Mouse (Mus musculus) adrenal gland, postnatal 25 days (tissue): Measurements from ENCODE around the gene Spem1. TPM values are rescaled to one million over a fixed set of nuclear protein-coding genes. Genes with fewer than 3 reads are reported as not detected.

Source experiments
- DNase-seq: peaks from one replicate; pipeline ENCODE4 v3.0.0; 2021; ENCODE audit warnings: mixed read lengths
- total RNA-seq: library from RNA; stranded (reverse); gene quantifications from 2 replicates; pipeline ENCODE4 v1.2.3, GENCODE M21; 2021

Gene Spem1
- total RNA-seq, 1 experiment from 2014 or later, result not detected

DNA sequence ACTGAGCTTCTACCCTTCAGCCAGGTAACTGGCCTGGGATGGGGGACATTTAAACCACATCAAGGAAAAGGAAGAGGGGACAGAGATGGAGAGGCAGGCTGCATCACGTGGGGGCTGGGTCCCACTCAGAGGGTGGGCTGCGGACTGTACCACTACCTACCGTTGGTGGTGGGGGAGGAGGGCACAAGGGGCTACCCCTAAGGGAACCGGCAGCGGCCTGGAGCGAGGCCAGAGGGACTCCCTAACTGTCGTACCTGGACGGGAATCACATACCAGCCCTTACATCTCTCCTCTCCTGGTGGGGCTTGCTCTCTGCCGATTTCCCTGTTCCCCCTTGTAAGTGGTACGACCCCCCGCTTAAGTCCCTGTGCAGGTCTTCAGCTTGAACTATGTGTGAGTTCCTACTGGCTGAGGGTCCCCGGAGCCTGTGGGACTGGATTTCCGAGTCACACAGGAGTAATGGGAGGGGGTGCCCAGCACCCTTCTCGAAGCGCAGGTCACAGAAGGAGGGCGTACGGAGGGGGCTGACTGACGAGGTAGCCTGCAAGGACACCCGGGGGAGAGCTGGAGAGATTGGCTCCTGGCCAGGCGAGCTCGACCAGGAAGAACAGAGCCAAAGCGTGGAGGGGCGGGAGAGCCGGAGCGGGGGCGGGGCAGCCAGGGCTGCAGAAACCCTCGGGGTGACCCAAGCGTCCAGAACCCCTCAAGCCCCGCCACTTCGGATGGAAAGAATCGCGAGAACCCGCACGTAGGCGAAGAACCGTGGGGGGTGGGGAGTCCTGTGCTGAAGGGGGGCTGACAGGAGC, 21.4 kb downstream of the Spem1 start:
- peak; percentile 67 for DNase-seq

DNA sequence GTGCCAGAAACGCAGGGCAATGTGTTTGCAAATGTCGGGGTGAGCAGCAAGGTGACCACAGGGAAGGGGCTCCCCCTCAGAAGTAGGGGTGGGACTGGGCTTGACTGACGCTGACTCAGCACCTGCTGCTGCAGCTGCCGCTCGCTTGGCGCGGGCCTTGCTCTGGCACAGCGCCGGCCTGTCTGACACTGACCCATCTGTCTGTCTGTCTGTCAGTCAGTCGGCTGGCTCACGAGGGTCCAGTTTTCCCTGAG, 21.9 kb downstream of the Spem1 start:
- peak; percentile 41 for DNase-seq

DNA sequence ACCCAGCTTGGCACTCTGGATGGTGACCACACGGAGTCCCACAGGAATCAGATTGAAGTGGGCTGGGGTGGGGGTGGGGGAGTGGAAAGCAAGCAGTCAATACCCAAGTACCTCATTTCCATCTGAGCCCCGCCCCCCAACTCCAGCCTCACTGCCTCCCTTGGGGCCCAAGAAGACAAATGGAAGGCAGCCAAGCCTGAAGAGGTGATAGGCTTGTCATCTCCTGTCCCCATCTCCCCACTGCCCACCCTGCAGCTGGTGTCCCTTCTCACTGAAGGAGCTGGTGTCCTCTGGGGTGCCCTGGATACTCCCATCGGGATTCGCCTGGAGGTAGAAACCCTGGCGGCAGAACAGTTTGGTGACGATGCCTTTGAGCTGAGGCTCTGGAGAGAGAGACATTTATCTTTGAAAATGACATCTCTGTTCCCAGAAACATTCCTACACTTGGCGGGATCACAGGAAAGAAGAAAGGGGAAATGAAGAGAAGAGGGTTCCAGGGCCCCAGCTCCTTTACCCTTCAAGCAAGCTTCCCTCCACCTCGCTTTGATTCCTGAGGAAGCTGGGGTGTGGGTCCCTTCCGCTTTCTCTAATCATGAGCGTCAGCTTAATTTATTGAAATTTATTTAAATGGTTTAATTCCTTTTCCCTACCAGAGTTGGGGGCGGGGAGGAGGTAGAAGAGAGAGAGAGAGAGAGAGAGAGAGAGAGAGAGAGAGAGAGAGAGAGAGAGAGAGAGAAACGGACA, 22.4 kb downstream of the Spem1 start:
- DNase-seq, result no peak

DNA sequence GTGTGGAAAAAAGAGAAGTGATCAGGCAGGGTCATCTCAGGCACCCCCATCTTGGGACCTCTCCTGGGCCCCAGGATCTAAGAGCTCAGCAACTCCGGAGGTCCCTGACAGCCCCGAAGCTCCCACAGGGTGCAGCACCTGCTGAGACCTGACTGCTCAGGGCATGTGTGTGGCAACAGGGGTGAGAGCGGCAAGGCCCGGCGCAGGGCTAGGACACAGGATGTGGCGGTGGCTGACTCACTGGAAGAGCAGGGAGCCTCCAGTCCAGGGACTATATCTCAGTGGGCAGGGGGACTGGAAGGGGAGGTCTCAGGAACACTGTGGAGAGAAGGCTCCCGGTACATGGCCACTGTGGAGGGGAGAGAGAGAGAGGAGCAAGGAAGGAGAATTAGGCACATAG, 24.1 kb downstream of the Spem1 start:
- DNase-seq, result no peak

DNA sequence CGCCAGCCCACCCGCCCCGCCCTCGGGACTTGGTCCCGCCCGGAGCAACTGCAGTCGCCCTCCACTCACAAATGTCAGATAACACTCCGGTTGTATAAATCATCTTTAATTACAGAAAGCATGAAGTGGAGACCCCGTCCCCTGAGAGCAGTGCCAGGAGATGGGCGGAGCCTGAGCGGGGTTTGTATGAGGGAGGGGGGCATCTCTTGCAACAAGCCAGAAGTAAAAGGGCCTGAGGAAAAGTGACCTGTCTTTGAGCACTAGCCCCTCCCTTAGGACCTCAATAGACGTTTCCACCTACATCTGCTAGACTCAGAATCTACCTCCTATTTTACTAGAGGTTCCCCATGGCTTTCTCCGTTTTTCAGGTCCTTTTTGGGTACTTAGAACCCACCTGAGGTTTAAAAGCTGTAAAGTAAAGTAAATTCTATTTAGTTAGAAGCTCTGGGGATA, 26.0 kb downstream of the Spem1 start:
- DNase-seq, result no peak

DNA sequence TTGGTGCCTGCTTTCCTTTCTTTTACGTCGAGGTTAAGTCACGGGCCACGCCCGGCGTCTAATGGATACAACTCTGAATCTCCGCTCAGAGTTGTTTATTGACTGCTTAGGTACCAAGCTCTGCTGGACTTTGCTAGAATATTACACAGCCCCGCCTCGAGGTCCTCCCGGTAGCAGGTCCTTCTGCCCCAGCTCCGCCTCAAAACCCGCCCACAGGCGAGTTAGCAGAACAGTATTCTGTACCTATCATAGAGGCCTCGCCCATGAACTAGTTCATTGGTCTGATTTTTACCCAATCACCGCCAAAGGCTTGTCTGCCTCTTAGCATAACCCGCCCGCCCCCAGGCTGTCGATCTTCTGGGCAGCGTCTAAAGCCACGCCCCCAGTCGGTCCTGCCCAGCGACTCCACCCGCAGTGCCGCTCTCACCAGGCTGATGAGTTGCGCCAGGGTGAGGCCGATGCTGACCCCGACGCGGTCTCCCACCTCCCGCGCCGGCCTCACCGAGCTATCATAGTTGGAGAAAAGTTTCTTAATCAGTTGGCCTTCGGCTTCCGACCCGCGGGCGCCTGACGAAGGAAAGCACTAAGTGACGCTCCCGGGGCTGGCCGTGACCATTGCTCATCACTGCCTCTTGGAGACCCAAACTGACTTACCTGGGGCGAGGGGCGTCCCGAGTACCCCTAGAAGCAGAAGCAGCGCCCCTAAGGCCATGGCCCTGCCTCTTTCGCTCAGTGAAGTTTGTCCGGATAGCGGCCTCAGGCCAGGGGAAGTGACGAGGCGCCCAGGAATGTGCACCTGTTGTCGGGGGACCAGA, 26.6 kb downstream of the Spem1 start, which contains the start of gene Chrnb1:
Chrnb1 (minus strand) TSS at position 776 of the 815 bp plus-strand sequence.
- DNase-seq, result peak; percentile 93

DNA sequence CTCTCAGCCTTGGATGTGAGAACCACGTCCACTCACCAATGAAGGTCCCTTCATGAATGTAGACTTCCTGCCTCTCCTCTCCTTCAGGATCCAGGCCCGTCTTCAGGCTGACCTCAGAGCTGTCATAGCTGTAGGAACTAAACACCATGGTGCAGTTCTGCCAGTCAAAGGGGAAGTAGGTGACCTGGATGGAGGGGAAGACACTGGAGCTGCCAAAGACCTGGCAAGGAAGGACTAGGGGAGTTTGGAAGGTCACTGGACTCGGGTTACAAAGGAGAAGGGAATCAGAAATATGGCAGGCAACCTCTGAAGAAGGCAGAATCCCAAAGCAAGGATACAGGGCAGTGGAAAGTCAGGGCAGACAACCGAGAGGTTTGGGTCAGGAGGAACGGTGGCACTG, 28.6 kb downstream of the Spem1 start:
- no peak for DNase-seq

DNA sequence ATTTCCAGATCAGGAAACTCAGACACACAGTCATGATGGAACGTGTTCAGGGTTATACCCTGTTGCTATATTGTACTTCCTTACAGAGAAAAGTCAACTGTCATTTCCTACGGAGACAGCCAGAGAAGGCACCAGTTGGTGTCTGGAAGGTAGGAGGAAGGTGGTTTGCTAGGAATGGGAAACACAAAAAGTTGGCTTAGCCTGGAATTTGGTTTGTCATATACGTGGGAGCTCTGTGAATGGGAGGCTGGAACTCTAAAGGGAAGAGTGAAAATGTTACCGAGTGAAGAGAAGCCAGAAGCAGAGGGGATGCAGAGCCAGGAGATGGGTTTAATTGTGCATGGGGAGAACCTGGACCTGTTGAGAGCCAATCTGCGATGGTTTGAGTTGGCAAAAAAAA, 30.6 kb downstream of the Spem1 start:
- no peak for DNase-seq

DNA sequence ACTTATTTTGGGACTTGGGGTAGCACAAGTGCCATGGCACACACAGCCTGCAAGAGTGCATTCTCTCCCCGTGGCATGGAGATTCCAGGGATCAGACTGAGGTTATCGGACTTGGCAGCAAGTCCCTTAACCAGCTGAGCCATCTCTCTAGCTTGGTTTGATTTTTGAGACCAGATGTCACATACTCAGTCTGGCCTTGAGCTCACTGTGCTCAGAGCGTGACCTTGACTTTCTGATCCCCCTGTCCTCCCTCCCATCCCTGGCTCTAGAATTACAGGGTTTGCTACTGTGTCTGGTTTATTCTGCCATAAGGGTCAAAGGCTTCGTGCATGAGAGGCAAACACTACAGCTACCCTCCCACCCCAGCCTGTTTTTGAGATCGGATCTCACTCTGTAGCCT, 32.5 kb downstream of the Spem1 start:
- DNase-seq, result no peak

DNA sequence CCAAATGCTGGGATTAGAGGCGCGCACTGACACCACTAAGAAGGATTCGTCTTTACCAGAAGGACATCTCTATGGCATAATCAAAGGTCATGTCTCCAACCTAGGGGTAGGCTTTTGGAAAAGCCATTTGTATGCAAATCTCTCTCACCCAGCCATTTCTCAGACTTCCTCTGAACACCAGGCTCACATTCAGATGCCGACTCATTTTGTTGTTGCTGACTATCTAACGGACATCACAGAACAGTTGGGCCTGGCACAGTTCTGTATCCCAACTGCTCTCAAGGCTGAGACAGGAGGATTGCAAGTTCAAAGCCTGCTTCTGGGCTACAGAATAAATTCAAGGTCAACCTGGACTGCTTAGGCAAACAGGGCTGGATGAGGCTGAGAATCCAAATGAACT, 34.7 kb downstream of the Spem1 start:
- no peak for DNase-seq

DNA sequence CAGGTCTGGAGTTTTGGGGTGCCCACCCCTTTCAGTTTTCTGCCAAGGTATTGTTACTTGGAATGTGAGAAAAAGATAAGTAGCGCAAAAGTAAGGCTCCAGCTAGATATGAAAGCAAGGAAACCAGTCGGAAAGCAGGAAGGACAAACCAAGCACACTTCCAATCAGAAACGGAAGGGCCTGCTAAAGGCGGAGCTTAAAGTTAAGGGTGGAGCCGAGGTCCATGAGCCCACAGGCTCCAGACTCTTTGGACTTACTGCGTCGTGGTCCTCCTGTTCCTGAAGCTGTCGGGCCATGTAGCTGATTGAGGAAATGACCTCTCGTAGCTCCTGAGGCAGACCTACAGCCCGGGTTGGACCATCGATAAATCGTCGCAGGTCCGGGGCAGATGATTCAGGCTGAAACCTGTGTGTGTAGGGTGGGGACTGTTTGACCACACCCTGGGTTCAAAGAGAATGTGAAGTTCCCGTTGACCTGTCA, 37.1 kb downstream of the Spem1 start:
- no peak for DNase-seq

DNA sequence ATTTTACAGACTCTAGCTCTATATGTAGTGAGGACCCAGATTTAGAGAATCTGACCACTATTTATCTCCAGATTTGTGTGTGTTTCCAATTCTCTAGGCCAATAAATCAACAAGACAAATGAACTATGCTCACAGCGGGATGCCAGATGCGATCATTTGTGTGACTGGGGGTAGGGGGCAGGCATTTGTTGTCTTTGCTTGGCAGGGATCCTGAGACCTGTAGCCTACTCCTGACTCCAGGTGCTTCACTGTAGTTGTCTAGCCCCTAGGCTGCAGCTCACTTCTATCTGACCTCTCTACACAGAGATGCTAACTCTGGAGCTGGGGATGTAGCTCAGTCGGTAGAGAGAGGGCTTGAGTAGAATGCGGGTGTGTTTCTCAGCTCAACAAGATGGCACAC, 40.2 kb downstream of the Spem1 start:
- no peak for DNase-seq

DNA sequence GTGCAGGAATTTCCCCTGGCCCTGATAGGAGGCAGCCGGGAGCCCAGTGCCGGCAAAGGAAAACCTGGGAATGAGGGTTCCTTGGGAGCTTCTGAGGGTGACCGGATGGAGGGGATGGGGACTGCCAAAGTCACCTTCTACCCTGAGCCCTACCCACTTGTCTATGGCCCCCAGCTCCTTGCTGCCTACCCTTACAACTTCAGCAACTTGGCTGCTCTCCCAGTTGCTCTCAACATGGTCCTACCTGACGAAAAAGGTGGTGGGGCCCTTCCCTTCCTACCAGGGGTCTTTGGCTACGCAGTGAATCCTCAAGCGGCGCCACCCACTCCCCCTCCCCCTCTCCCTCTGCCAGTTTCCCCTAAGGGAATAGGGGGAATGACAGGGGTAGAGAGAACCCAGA, 43.0 kb downstream of the Spem1 start:
- DNase-seq, result no peak

DNA sequence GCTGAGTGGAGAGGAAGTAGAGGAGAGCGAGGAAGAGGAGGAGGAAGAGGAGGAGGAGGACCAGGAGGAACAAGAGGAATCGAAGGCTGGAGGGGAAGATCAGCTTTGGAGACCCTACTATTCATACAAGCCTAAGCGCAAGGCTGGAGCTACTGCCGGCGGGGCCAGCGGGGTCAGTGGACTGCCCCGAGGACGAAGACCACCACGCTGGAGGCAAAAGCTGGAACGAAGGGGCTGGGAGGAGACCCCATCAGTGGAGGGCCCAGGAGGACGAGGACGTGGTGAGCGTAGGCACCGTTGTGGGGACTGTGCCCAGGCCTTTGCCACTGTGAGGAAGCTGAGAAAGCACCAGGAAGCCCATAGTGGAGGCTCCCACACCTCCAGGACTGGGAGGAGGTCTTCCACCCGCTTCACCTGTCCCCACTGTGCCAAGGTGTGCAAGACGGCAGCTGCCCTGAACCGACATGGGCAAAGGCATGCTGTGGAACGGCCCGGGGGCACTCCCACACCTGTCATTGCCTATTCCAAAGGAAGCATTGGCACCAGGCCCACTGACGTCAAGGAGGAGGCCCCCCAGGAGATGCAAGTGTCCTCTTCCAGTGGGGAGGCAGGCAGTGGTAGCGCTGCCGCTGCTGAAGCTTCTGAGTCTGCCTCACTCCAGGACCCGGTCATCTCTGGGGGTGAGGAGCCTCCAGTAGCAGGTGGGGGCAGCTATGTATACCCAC, 43.6 kb downstream of the Spem1 start:
- no peak for DNase-seq

DNA sequence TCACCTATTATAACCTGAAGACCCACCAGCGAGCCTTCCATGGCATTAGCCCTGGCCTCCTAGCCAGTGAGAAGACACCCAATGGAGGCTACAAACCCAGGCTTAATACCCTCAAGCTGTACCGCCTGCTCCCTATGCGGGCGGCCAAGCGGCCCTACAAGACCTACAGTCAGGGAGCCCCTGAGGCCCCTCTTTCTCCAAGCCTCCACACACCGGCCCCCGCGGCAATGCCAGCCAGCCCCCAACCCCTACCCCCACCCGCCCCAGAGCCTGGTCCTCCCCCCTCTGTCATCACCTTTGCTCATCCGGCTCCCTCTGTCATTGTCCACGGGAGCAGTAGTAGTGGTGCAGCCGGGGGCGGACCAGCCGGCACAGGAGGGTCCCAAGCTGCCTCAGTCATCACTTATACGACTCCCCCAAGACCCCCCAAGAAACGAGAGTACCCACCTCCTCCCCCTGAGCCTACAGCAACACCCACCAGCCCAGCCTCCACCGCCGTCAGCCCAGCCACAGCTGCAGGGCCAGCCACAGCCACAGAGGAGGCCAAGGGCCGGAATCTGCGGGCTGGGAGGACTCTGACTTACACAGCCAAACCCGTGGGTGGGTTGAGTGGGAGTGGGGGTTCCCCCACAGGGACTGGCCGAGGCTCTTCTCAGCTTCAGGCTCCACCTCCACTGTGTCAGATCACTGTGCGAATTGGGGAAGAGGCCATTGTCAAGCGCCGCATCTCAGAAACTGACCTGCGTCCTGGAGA, 44.3 kb downstream of the Spem1 start:
- DNase-seq, result no peak

DNA sequence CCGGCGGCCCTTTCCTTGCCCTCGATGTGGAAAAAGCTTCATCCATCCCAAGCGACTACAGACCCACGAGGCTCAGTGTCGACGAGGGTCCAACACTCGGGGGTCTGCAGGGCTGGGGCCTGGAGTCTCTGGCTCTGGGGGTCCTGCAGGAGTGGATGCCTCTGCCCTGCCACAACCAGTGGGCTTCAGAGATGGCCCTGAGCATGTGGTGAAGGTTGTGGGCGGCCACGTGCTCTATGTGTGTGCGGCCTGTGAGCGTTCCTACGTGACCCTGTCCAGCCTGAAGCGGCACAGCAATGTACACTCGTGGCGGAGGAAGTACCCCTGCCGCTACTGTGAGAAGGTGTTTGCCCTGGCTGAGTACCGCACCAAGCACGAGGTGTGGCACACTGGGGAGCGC, 45.5 kb downstream of the Spem1 start:
- DNase-seq, result no peak

DNA sequence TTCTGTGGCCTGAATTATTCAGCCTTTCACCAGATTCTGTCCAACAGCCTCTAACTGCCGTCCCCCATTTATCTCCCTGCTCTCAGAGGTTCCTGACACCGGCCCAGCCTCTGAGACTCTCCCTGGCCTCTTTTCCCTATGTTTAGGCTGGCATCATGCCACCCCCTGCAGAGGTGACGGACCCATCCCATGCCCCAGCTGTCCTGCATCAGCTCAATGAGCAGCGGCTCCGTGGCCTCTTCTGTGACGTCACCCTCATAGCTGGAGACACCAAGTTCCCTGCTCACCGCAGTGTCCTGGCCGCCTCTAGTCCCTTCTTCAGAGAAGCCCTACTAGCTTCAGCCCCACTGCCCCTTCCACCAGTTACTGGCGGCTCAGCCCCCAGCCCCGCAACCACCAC, 46.3 kb downstream of the Spem1 start:
- no peak for DNase-seq

DNA sequence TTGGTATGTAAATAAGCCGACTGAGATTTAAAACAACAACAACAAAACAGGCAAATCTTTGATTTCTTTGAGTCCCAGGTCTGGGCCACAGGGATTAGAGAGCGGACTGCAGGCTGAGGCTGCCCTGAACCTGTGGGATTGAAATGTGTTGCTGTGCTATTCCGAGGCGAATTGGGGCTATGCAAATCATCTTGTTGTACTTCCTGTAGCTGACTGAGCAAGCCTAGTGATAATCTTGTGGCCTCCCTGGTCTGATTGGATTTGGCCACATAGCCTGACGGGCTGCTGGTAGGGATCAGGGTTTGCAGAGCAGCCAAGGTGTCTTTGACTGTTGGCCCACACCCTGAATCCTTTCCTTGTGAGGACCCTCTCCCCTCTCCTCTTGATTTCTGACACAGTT, 47.0 kb downstream of the Spem1 start:
- no peak for DNase-seq
